Mouse (Mus musculus): ENCODE measurements at regions not wholly inside any gene's neighbourhood (a gene's known extent, or its start where the extent isn't known, plus 50 kb on each side); places are given as distances from the start of the nearest gene placed in this dataset.

DNA sequence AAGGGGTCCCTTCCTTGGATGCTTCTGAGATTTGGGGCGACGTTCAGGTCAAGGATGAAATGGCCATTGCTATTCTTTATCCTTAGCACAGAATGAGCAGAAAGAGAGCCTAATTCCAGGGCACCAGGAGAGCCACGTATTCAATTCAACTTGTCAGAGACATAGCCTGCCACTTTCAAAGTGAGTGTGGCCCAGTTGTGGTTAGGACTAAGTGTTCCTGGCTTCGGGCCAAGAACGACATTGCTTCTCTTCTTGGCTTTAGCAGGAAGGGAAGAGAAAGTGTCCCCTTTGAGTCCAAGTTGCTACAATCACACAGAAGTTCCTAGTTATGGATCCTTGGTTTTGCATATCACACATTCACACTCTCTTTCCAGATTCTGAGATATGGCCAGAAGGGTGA lies 964.0 kb downstream of the Epha4 start:
- Histone ChIP-seq H3K27ac (ENCODE audit: low read depth) (no peak overlapping the region), H3K9ac (replicated peaks) (no peak overlapping the region), H3K4me2 (ENCODE audit: low read depth, low read length) (no peak overlapping the region), H3K4me1 (ENCODE audit: insufficient read depth) (no peaks in the 10 kb centered on the region), H3K27me3 (ENCODE audit: insufficient read depth, low read length) (no peaks in the 10 kb centered on the region), H3K36me3 (replicated peaks; ENCODE audit: insufficient read depth, low read length) (no peaks in the 10 kb centered on the region), H3K4me3 (ENCODE audit: low read depth, low read length) (no peak overlapping the region), H3K9me3 (ENCODE audit: low read length) (no peaks in the 10 kb centered on the region)
- no peak for TF ChIP-seq CTCF (IDR thresholded peaks at IDR 0.05; ENCODE audit: low read depth)
- TF ChIP-seq EP300 (IDR thresholded peaks at IDR 0.05; ENCODE audit: low read depth) = no peak
- 49% methylated on average over 5 of the region's 5 CpGs for WGBS (ENCODE audit: insufficient replicate concordance)
- DNase-seq (peak; percentile 29), ATAC-seq (no peak)

DNA sequence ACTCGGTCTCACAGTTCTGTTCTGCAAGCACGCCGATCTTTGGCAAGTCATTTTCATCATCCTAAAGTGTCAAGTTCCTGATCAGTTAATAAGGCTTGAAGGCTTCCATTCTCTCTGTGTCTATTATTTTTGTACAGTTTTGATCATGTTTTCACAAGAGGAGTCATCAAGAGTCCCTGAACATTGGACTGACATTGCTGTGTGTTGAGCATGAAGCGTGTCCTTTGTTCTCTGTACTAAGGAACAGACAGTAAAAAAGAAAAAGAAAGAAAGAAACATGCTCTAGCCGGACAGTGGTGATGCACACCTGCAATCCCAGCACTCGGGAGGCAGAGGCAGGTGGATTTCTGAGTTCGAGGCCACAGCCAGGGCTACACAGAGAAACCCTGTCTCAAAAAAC lies 955.4 kb downstream of the Epha4 start:
- H3K27me3 ChIP-seq (ENCODE audit: insufficient read depth, low read length) = no peaks in the 10 kb centered on the region
- no peaks in the 10 kb centered on the region for H3K36me3 ChIP-seq (replicated peaks; ENCODE audit: insufficient read depth, low read length)
- H3K9me3 ChIP-seq (ENCODE audit: low read length) = no peaks in the 10 kb centered on the region
- H3K4me1 ChIP-seq (ENCODE audit: insufficient read depth) = no peaks in the 10 kb centered on the region
- no peak overlapping the region for H3K4me2 ChIP-seq (ENCODE audit: low read depth, low read length)
- no peak for TF ChIP-seq CTCF (IDR thresholded peaks at IDR 0.05; ENCODE audit: low read depth)
- TF ChIP-seq EP300 (IDR thresholded peaks at IDR 0.05; ENCODE audit: low read depth) = no peak
- H3K27ac ChIP-seq (ENCODE audit: low read depth) = no peak overlapping the region
- H3K4me3 ChIP-seq (ENCODE audit: low read depth, low read length) = no peak overlapping the region
- H3K9ac ChIP-seq (replicated peaks) = no peak overlapping the region
- ATAC-seq = no peak
- DNase-seq = no peak
- 74% methylated on average over 7 of the region's 7 CpGs for WGBS (ENCODE audit: insufficient replicate concordance)

DNA sequence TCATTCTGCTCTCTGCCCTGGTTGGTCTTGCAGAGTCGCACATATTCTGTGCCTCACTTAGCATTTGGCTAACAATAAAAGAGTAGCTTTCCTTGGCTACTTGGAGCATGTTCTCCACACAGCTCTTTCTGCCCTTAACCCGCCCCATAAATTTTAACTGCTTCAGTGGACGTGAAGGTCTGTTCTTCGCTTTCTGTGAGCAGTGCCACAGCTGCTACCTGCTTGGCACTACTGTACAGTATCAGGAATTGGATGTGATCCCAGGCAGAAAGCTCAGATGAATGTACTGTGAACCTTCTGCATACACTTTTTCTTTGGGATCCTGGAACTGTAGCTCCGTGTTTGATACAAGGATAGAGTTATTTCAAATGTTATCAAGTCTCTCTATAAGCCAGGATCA lies 939.4 kb downstream of the Epha4 start:
- WGBS (ENCODE audit: insufficient replicate concordance) = 78% methylated on average over 5 of the region's 5 CpGs
- H3K4me1 ChIP-seq (ENCODE audit: insufficient read depth) = no peaks in the 10 kb centered on the region
- no peak for DNase-seq
- no peak for ATAC-seq
- H3K4me2 ChIP-seq (ENCODE audit: low read depth, low read length) = no peak overlapping the region
- H3K36me3 ChIP-seq (replicated peaks; ENCODE audit: insufficient read depth, low read length) = no peaks in the 10 kb centered on the region
- H3K4me3 ChIP-seq (ENCODE audit: low read depth, low read length) = no peak overlapping the region
- no peaks in the 10 kb centered on the region for H3K9me3 ChIP-seq (ENCODE audit: low read length)
- no peak overlapping the region for H3K27ac ChIP-seq (ENCODE audit: low read depth)
- TF ChIP-seq CTCF (IDR thresholded peaks at IDR 0.05; ENCODE audit: low read depth) = no peak
- no peak for TF ChIP-seq EP300 (IDR thresholded peaks at IDR 0.05; ENCODE audit: low read depth)
- no peaks in the 10 kb centered on the region for H3K27me3 ChIP-seq (ENCODE audit: insufficient read depth, low read length)
- no peak overlapping the region for H3K9ac ChIP-seq (replicated peaks)

DNA sequence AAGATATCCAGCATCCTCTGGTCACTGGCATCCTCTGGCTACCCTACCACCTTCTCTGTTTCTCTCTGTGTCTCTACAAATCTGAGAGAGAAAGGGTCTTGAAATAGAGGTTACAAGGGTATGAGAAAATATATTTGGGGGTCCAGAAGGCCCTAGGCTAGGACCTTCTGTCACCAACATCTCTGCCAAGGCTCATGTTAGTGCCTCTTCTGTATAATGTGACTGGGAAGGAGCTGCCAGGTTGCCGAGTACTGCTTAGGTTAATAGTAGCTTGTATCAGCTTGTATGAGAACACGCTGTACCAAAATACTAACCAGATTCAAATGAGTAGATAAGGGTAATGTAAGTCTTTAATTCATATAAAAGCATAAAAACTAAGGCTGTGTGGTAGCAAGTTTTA lies 929.0 kb downstream of the Epha4 start:
- H3K4me2 ChIP-seq (ENCODE audit: low read depth, low read length) = no peak overlapping the region
- TF ChIP-seq EP300 (IDR thresholded peaks at IDR 0.05; ENCODE audit: low read depth) (no peak), CTCF (IDR thresholded peaks at IDR 0.05; ENCODE audit: low read depth) (no peak)
- no peak for ATAC-seq

DNA sequence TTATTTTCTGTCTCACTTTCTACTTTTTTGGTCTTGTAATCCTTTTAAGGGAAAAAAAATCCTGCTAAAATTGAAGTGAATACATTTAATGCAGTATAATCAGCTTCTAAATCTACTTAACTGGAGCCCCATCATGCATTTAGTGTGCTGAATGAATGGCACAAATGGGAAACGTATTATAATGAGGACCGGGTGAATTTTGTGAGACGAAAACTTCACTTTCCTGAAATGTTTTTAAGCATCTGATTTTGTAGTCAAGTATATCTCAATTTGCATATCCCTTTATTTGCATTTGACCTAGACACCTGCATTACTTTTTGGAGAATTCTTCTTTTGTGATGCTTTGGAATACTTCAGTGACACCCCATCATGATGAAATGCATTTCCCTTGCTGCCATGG lies 889.1 kb downstream of the Epha4 start:
- no peak overlapping the region for H3K27ac ChIP-seq (ENCODE audit: low read depth)
- no peak for ATAC-seq
- H3K4me3 ChIP-seq (ENCODE audit: low read depth, low read length) = no peak overlapping the region
- WGBS (ENCODE audit: insufficient replicate concordance) = 87% methylated on average over 3 of the region's 3 CpGs
- H3K9me3 ChIP-seq (ENCODE audit: low read length) = no peaks in the 10 kb centered on the region
- H3K4me2 ChIP-seq (ENCODE audit: low read depth, low read length) = no peak overlapping the region
- no peaks in the 10 kb centered on the region for H3K4me1 ChIP-seq (ENCODE audit: insufficient read depth)
- H3K36me3 ChIP-seq (replicated peaks; ENCODE audit: insufficient read depth, low read length) = no peaks in the 10 kb centered on the region
- TF ChIP-seq EP300 (IDR thresholded peaks at IDR 0.05; ENCODE audit: low read depth) = no peak
- TF ChIP-seq CTCF (IDR thresholded peaks at IDR 0.05; ENCODE audit: low read depth) = no peak
- H3K27me3 ChIP-seq (ENCODE audit: insufficient read depth, low read length) = no peaks in the 10 kb centered on the region
- no peak overlapping the region for H3K9ac ChIP-seq (replicated peaks)
- DNase-seq = no peak

More for the DNA sequence above, 929.0 kb downstream of the Epha4 start:
- DNase-seq = no peak
- Histone ChIP-seq H3K9ac (replicated peaks) (no peak overlapping the region), H3K36me3 (replicated peaks; ENCODE audit: insufficient read depth, low read length) (no peaks in the 10 kb centered on the region), H3K27me3 (ENCODE audit: insufficient read depth, low read length) (no peaks in the 10 kb centered on the region), H3K27ac (ENCODE audit: low read depth) (no peak overlapping the region), H3K4me1 (ENCODE audit: insufficient read depth) (no peaks in the 10 kb centered on the region), H3K9me3 (ENCODE audit: low read length) (no peaks in the 10 kb centered on the region), H3K4me3 (ENCODE audit: low read depth, low read length) (no peak overlapping the region)
- WGBS (ENCODE audit: insufficient replicate concordance) = 81% methylated on average over 2 of the region's 2 CpGs

- H3K36me3 ChIP-seq (replicated peaks; ENCODE audit: insufficient read depth, low read length) = no peaks in the 10 kb centered on the region
- ATAC-seq (no peak), DNase-seq (no peak)
- no peak overlapping the region for H3K9ac ChIP-seq (replicated peaks)
- H3K4me3 ChIP-seq (ENCODE audit: low read depth, low read length) = no peak overlapping the region
- no peaks in the 10 kb centered on the region for H3K27me3 ChIP-seq (ENCODE audit: insufficient read depth, low read length)
- no peak overlapping the region for H3K27ac ChIP-seq (ENCODE audit: low read depth)
- H3K9me3 ChIP-seq (ENCODE audit: low read length) = no peaks in the 10 kb centered on the region
- no peak overlapping the region for H3K4me2 ChIP-seq (ENCODE audit: low read depth, low read length)
- no peak for TF ChIP-seq EP300 (IDR thresholded peaks at IDR 0.05; ENCODE audit: low read depth)
- TF ChIP-seq CTCF (IDR thresholded peaks at IDR 0.05; ENCODE audit: low read depth) = no peak
- H3K4me1 ChIP-seq (ENCODE audit: insufficient read depth) = no peaks in the 10 kb centered on the region
Observed at GRCm38 (mm10) chr1:76629861-76630260, 885.0 kb downstream of the Epha4 start.

DNA sequence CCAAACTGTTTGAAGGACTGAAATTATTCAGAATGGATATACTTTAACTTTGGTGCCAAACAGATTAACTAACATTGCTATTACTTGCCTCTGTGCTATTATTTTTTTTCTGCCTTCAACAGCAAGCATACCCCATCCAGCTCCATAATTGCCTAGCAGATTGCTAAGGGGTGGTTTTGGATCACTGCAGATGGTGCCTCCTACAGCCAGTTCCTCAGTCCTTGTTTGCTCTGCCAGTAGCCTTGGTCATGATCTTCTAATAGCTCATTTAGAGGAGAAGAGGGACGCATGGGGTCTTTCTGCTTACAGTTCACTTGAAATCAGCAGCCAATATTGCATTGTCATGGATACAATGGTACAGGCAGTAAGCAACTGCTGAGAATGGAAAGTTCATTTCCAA lies 880.8 kb downstream of the Epha4 start:
- DNase-seq = no peak
- H3K36me3 ChIP-seq (replicated peaks; ENCODE audit: insufficient read depth, low read length) = no peaks in the 10 kb centered on the region
- no peak overlapping the region for H3K9ac ChIP-seq (replicated peaks)
- TF ChIP-seq CTCF (IDR thresholded peaks at IDR 0.05; ENCODE audit: low read depth) = no peak
- TF ChIP-seq EP300 (IDR thresholded peaks at IDR 0.05; ENCODE audit: low read depth) = no peak
- WGBS (ENCODE audit: insufficient replicate concordance) = 75% methylated on average over 1 of the region's 1 CpGs
- no peak overlapping the region for H3K4me2 ChIP-seq (ENCODE audit: low read depth, low read length)
- no peak overlapping the region for H3K27ac ChIP-seq (ENCODE audit: low read depth)
- no peaks in the 10 kb centered on the region for H3K27me3 ChIP-seq (ENCODE audit: insufficient read depth, low read length)
- H3K9me3 ChIP-seq (ENCODE audit: low read length) = no peaks in the 10 kb centered on the region
- ATAC-seq = no peak
- no peak overlapping the region for H3K4me3 ChIP-seq (ENCODE audit: low read depth, low read length)
- no peaks in the 10 kb centered on the region for H3K4me1 ChIP-seq (ENCODE audit: insufficient read depth)

Measured in liver, postnatal 0 days (tissue).